Mouse (Mus musculus) spleen, postnatal 14 days (tissue): ENCODE data around the gene Socs5.

Source experiments
- DNase-seq, 2 experiments: peaks; one replicate each; pipeline ENCODE4 v3.0.0; 2021 to 2022; ENCODE audit warnings: low spot score in 2 of 2

Socs5 gene

DNA sequence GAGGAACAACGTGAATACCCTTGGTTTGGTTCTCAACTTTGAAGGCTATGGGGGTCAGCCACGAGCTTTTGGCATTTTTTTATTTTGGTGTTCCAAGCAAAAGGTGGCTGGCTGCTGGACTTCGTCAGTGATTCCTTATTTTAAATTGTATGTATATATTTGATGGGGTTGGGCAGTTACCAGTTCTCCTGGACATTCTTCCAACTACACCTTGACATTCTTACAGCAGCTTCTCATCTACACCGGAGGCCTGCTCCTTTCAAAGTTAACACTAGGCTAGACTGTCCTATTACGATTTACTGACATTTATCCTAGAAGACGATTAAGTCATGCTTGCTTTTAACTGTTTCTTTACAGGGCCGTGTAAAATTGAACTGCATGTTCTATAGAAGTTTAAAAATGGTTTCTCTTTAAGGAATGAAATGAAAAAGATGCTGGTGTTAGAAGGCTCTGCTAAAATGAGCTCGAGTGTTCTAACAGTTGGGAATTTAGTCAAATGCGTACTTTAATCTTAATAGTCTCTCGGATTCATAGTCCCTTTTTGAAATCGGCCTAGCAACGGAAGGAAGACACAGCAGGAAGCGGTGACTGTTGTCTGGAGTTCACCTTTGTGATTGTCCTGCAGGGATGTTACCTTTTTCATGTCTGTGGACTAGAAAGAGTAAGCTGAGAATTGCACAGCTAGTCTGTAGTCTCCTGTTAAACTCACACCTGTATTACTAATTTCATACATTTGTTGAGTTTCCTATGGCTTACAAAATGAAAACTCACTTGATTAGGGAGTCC lies 1.2 kb downstream of the Socs5 start:
- DNase-seq: no peak

DNA sequence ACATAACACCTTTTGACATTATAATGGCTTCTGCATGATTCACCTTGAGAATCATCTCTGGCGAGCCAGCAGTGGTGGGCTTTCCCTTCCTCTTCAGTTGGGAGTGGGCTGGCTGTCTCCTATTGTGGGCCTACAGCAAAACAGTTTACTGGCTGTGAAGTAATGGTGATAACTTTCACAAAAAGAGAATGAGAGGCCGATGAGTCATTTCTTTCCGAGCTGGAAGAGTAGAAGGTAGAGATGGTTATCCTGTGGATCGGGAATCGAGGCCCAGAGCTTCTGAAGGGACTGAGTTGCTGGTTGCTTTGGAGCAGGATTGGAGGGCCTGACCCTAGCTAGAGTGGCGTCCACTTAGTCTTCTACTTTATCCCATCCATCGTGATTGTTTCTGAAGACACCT lies 2.0 kb downstream of the Socs5 start:
- DNase-seq: no peak

DNA sequence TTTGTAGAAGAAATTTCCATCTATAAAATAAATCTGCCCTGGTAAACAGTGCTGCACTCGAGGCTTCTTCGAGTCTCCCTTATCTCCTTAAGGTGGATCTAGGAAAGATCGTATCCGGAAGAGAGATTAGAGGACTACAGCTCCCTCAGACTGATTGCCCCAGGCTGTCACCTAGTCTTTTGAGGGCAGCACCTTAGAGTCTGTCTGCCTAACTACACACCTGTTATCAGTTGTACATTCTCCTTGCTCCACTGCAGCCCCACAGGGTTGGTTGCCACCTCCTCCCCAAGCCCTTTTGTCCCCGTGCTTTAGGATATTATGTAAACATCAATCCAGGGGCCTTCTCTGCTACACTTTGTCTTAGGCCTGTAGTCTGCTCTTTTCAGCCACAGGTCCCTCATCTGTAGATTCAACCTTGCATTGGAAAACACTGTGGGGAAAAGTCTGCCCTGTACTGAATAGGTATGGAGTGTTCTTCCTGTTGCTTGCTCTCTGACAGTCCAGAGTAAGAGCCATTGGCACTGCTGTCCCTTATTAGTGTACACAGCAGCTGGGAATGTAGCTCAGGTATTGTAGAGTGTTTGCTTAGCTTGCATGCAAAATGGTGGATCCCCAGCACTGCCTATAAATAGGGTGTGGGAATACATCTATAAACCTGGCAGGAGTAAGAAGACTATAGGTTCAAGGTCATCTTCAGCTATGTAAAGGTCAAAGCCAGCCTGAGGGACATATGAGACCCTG lies 5.5 kb downstream of the Socs5 start:
- no peak for DNase-seq

DNA sequence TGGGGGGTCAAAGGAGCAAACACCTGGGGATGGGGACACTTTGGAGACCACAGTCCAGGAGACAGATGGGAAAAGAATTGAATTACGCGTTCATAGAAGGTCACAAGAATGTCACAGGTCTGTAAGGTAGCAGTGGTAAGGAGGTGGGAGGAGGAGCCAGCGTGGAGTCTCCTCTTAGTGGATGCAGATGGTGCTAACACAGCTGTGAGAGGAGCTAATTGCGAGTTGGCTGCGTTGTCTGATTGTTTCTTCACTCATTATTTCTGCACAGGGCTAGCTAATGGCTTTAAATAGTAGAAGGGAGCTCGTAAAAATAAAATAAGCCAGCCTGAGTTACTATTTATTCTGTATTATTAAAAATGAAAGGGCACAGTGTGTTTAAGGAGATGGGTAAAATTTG lies 8.1 kb downstream of the Socs5 start:
- DNase-seq: no peak

DNA sequence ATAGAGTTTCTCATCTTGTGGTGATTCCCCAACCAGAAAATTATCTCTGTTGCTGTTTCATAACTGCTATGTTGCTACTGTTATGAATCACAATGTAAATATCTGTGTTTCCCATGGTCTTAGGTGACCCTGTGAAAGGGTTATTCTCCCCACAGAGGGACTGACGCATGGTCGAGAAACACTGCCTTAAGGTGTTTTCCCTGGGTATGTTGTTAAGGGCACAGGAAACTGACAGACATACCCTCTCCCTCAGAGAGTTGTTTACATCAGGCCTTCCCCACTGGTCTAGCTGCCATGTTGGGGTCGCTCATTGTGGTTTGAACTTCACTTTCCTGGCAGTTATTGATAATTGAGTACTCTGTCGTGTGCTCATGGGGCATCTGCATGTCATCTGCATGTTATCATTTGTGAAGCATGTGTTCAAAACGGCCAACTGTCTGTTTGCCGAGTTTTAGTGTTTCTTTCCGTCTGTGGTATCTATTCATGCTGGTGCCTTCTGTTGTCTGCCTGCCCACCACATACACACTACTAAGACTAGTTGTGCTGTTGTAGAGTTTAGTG lies 11.6 kb downstream of the Socs5 start:
- DNase-seq: no peak

DNA sequence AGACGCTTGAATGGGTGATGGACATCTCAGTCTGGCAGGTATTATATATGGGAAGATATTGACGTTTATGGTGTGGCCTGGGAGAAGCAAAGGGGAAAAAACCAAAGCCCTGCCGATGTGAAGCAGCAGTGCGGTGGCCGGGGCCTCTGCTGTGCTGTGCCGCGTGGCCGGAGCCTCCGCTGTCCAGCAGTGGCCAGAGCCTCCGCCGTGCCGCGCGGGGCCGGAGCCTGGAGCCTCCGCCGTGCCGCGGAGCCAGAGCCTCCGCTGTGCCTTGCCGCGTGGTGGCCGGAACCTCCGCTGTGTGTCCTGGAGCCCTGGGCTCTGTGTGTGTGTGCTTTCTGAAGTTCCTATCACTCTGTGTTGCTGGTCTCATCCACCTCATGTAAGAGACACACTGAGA lies 17.9 kb downstream of the Socs5 start:
- no peak for DNase-seq

DNA sequence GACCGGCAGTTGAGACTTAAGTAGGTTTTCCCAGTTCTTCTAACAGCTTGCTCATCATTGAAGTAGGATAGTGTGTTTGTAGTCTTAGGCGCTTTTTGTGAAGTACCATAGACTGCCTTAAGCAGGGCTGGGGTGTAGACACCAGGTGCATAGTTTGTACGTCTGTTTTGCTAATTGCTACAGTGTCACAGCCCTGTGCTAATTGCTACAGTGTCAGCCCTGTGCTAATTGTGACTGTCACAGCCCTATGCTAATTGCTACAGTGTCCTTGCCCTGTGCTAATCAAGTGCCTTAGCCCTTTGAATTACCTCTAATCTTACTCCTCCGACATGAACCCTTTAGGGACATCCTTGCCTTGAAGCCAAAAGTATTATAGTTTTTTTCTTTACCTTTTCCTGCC lies 24.8 kb downstream of the Socs5 start:
- no peak for DNase-seq

DNA sequence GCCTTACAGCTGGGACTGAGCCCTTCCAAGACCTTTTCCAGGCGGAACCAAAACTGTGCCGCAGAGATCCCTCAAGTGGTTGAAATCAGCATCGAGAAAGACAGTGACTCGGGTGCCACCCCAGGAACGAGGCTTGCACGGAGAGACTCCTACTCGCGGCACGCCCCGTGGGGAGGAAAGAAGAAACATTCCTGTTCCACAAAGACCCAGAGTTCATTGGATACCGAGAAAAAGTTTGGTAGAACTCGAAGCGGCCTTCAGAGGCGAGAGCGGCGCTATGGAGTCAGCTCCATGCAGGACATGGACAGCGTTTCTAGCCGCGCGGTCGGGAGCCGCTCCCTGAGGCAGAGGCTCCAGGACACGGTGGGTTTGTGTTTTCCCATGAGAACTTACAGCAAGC lies 26.3 kb downstream of the Socs5 start:
- no peak for DNase-seq

DNA sequence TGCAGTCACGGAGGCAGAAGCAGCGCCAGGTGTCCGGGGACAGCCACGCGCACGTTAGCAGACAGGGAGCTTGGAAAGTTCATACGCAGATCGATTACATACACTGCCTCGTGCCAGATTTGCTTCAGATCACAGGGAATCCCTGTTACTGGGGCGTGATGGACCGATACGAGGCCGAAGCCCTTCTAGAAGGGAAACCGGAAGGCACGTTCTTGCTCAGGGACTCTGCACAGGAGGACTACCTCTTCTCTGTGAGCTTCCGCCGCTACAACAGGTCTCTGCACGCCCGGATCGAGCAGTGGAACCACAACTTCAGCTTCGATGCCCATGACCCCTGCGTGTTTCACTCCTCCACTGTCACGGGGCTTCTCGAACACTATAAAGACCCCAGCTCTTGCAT lies 27.2 kb downstream of the Socs5 start:
- DNase-seq: no peak

DNA sequence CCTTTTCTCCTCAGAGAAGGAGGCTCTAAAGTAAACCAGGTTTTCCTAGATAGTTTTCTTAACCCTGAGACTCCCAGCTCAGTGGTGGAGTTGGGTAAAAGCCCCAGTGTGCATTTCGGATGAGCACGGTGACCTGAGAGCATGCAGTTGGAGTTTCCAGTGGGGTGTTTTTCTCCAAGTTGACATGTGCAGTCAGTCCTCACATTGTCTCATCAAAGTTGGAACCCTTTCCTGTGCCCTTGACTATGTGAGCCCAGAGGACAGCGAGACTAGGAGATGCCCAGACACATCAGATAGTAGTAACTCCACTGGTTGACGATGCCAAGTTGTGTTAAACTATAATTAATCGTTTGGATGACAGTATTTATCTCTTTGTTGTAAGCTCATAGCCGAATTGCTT lies 28.3 kb downstream of the Socs5 start:
- no peak for DNase-seq

DNA sequence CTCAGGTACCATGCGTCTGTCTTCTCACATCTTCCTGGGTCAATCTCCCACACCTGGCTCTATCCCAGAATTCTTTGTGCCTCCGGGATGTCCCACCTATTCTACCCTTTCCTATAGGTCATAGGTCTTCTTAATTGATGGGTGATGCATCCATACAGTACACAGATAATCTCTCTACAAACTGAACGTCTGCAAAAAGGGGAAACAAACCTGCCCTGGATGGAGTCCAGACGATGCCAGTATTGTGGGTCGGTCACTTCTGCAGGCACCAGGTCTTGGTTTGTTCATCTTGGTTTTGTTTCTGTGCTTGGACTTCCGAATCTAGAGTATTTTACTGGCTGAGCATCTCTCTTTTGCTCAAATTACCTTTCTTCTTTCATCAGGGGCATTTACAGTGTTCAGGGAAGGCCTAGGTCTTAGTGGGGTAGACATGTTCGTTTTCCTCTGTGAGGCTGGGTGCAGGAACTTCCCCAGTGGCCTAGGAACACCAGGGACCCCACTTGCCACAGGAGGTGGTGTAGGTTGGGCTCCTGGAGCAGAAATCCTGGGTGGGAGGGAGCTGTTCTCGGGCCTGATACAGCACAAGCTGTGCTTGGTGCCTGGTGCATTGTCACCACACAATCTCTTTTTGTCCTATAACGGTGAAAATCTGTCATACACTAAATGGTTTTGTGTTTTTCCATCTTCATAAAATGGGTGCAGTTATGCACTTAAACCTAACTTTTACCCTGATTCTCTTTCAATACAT lies 33.9 kb downstream of the Socs5 start:
- DNase-seq: no peak

DNA sequence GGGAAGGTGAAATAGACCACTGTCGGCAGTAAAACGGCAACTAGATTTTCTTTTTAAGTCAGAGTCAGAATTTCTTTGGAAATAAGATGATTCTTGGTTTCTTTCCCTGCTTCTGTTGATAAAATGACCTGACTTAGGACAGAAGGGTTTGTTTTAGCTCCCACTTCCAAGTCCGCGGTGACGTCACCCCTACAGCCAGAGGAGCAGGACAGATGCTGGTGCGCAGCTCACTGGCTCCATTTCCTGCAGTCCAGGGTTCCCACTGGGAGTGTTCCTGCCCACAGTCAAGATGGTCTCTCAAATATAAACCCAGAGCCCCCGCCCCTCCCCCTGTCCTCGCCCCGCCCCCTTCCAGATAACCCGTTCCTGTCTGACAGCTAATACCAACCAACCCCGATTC lies 34.8 kb downstream of the Socs5 start:
- DNase-seq: no peak

DNA sequence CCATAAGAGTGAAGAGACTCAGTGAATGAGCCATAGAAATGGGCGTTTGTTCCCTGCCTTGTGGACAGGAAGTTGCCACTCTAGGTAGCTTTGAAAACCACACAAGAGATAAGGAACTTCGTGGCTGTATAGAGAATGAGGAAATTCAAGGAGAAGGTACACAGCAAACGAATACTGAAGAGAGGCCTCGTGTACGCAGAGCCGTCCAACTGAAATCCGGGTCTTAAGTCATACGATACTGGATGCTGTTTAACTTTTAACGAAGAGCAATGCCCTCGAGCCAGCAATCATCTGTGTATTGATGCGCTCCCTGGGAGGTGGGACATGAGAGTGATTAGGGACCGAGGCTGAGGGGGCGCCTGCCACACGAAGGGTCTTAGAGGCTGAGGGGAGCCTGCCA lies 35.7 kb downstream of the Socs5 start:
- DNase-seq: no peak

DNA sequence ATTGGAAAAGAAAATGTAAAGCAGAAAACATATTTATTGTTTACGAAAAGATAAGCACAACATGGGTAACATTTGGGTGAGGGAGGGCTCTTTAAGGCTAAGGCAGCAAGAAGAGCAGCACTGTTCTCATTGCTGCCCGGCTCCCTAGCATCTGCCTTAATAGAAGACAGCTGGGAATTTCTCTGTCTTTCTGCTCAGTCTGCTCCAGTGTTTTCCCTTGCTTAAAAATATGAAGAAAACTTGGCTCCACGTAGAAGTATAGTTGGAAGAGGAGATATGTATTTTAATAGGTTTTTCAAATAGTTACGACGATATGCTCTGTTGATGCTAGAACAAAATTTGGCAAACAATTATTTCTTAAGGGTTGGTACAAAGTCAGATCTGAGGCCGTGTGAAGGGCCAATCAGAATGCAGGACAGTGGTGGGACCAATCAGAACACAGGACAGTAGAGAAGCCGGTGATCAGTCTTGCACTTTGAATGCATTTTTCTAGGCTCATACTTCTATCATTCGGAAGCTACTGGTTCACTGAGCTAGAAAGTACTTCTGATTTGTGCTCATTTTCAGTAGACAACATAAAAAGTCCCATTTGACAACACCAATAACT lies 39.0 kb downstream of the Socs5 start:
- no peak for DNase-seq

DNA sequence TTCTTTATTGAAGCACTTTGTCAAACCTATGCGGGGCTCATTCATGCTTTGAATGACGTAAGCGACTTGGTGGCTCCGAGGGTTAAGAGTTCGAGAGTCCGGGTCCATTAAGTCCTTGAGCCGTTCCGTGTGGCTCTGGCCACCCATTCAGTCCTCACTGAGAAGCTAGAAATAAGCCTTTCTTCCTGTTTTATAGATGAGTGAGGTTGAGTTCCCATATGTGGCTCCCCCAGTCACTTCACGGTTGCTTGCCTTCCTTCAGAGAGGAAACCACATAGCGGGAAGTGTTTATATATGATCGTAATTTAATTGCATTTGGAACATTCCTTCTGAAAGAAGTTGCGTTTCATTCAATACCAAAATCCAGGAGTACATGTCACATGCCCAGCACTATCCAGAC lies 42.3 kb downstream of the Socs5 start:
- no peak for DNase-seq

DNA sequence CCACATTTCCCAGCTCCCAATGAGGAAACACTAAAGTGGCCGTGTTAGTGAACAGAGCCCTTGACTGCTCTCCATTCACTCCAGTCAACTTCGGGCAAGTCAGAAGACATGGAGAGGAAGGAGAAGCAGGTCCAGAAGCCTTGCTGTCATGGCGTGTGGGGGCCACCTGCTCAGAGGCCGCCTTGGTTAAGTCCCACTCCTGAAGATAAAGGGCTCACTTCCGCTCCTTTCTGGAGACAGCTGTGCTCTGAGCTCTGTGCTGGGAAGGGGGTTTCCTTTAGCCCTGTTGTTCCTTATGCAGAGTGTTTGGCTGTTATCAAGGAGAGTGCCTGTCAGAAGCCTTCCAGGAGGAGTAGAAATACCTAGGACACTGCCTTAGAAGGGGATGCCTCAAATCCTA lies 45.5 kb downstream of the Socs5 start:
- no peak for DNase-seq

DNA sequence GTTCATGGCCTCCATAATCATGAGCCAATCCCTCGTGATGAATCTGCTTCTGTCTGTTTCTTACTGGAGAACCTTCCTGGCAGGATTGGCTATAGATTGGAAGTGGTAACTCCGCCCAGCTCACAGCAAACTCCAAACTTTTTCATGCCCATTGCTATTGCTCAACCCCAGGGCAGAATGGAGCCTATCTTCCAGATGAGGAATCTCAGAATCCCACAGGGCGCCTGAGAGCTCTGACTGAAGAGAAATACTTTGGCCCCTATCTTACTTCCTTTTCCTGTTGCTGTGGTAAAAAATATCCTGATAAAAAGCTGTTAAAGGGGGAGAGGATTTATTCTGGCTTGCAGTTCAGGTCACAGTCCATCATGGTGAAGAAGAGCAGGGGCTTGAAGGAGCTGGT lies 48.2 kb downstream of the Socs5 start:
- DNase-seq: no peak

DNA sequence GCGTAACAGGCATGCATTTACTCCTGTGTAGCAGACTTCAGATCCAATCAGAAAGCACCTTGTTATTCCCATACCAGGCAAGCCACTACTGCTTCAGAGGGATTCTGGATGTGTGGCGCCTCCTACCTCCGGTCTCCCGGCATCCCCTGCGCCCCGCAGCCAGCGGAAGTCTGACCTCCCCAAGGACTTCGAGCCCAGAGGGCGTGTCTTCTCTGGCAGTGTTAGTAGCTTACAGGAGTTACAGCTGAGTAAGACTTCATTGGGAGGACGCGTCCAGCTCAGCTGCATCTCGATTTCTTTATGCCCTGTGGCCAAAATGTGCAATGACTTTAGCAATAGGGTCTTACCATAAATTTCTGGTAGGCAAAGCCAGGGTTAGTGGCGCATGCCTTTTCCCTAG lies 50.3 kb downstream of the Socs5 start:
- no peak for DNase-seq

DNA sequence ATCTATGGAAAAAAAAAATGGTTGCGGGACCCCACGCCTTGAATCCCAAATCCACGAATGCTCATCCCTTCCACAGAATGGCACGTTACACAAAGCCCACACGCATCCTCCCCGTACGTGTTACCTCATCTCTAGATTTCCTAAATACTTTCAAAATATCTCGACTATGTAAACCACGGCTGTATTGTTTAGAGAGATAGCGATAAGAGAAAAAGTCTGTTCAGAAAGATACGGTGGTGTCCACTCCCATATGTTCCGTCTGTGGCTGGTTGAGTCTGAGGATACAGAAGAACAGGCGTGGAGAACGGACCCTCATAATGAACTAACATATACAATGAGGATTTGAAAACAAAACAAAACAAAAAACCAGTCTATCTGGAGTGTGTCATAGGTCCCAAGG lies 51.1 kb downstream of the Socs5 start:
- no peak for DNase-seq

DNA sequence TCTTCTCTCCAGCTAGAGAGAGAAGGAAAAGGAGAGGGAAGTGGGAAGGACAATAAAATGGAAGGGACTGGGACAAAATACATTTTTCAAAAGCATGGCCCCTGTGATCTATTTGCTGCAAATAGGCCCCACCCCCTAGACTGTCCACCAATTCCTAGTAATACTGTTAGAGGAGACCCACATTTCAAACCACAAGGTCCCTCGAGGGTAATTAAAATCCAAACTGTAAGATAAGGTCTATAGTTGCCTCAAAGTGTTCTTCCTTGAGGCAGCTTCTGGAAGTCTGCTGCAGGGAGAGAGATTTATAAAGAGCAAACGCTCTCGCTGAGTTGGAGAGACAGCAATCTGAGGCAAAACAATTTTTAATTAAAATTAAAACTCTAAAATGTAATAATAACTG lies 52.8 kb downstream of the Socs5 start:
- no peak for DNase-seq

DNA sequence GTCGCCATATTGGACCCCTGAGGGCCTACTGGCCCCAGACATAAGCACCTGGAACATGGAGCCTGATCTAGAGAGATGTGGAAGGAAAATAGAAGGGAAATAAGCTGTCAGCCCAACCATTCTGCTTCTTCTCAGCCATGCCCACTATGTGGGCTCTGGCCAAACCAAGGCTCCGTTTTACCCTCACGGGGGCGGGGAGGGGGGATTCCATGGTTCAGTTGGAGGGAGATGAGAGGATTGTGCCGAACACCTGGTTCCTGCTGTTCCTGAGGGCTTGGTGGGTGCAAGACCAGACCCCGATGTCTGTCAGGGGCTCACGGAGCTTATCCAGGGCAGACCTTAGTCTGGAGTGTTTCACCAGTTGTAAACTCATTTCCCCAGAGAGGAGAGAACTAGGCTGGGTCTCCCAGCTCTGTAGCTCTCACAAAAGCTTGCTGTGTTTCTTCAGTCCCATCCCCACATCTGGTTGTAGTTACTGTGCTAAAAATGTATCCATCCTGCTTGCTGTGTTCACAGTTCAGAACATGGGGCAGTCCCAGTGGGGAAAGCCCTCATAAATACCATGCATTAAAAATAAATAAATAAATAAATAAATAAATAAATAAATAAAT lies 56.9 kb downstream of the Socs5 start:
- DNase-seq: no peak

DNA sequence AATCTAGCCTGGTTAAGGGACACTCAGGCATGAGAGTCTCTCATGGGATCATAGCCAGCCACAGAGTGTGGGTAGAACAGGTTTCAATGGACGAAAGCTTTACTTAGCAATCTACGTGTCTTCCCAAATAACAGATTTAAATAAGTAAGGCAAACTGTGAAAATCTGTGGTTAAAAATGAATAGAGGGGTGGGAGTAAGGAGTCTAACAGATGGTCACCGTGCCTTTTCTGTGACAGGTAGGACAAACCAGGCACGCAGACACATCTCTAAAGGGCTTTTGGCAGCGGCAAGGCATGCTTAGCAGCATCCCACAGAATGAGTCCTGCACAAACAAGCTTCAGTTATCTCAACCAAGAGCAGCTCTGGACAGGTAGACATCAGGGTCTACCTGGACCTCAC lies 59.9 kb downstream of the Socs5 start:
- DNase-seq: no peak
